Mouse (Mus musculus): ENCODE results near the gene Myadml2.
"Not testable (repeated sequence)": the region's sequence is repeated elsewhere in the genome, so short reads cannot be mapped to it uniquely, and the experiment has no call there.

- not testable (repeated sequence) for TF ChIP-seq CTCF (IDR thresholded peaks at IDR 0.05; ENCODE audit: control insufficient read depth, insufficient read depth, insufficient read length); MYOG (IDR thresholded peaks at IDR 0.05; ENCODE audit: control insufficient read depth, extremely low read depth, insufficient read length); USF1 (IDR thresholded peaks at IDR 0.05; ENCODE audit: low read depth)
Observed at GRCm38 (mm10) chr11:120675875-120676274, 27.9 kb upstream of the Myadml2 start.
